Mouse (Mus musculus): Measurements from ENCODE around the gene Gm40193.

Gm40193 gene

GRCm38 (mm10) chr11:70487816-70488215, 44.9 kb downstream of the Gm40193 start:
- H3K36me3 ChIP-seq (ENCODE audit: insufficient read depth, low read length) = no peaks in the 10 kb centered on the region
- H3K4me1 ChIP-seq (replicated peaks; ENCODE audit: low read depth, low read length) = peaks cover 8% of the 10 kb centered on the region
- TF ChIP-seq NANOG (IDR thresholded peaks at IDR 0.05; ENCODE audit: borderline replicate concordance, low read length) (no peak), POU5F1 (IDR thresholded peaks at IDR 0.05; ENCODE audit: borderline replicate concordance, low read length) (no peak), CTCF (conservative IDR thresholded peaks at IDR 0.05; ENCODE audit: low read length) (no peak)
- H3K27me3 ChIP-seq (ENCODE audit: insufficient read depth, low read length) = no peaks in the 10 kb centered on the region
- H3K9me3 ChIP-seq (ENCODE audit: low read length) = no peaks in the 10 kb centered on the region
- no peak overlapping the region for H3K4me3 ChIP-seq (replicated peaks; ENCODE audit: low read length)

GRCm38 (mm10) chr11:70485498-70485897, 47.2 kb downstream of the Gm40193 start:
- no peaks in the 10 kb centered on the region for H3K9me3 ChIP-seq (ENCODE audit: low read length)
- no peak for TF ChIP-seq POU5F1 (IDR thresholded peaks at IDR 0.05; ENCODE audit: borderline replicate concordance, low read length)
- no peak for TF ChIP-seq NANOG (IDR thresholded peaks at IDR 0.05; ENCODE audit: borderline replicate concordance, low read length)
- no peak for TF ChIP-seq CTCF (conservative IDR thresholded peaks at IDR 0.05; ENCODE audit: low read length)
- no peaks in the 10 kb centered on the region for H3K36me3 ChIP-seq (ENCODE audit: insufficient read depth, low read length)

More at GRCm38 (mm10) chr11:70485498-70485897, 47.2 kb downstream of the Gm40193 start:
- Histone ChIP-seq H3K4me3 (replicated peaks; ENCODE audit: low read length) (no peak overlapping the region), H3K27me3 (ENCODE audit: insufficient read depth, low read length) (no peaks in the 10 kb centered on the region), H3K4me1 (replicated peaks; ENCODE audit: low read depth, low read length) (peaks cover 16% of the 10 kb centered on the region)

Data from E14TG2a.4 (cell line).